Mouse (Mus musculus): ENCODE data around the gene Trat1.

DNA sequence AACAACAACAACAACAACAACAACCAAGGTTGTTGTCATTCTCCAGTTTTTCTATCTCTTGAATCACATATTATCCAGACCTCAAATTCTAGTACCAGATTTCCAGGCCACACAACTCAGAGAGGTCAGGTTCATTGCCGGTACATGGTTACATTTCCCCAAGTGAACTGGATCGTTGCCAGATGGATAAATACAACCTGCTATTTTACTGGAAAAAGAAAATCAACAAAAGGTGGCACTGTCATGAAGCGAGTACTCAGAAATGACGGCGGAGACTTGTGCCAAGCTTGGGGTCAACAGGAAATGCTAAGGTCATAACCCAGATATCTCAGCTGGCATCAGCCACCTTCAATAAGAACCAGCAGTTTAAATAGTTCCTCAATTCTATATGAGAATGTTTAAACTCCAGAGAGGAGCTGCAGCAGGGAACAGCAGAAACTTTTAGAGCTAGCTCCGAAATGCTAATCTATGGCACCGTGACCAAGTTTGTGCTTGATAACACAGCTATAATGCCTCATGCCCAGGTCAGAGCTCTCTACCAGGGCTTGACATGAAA, 40.1 kb upstream of the Trat1 start:
- no peak for TF ChIP-seq CTCF (conservative IDR thresholded peaks at IDR 0.05; ENCODE audit: insufficient read depth, insufficient read length, low read depth, low read length)
- no peak for TF ChIP-seq POLR2A (IDR thresholded peaks at IDR 0.05; ENCODE audit: low read depth, low read length)

Data from kidney, adult 2 months (tissue).